Mouse (Mus musculus) activated CD4-positive, CD25-positive, alpha-beta regulatory T cell, adult 4 months (primary cell): ENCODE results near the gene Arhgef18. TPM values are rescaled to one million over a fixed set of nuclear protein-coding genes. Genes with fewer than 3 reads are reported as not detected.

ENCODE experiments used
- polyA plus RNA-seq, 2 experiments: library from polyadenylated mRNA; unstranded; fragments of 100-300 nt; shearing (Covaris generic); gene quantifications; one replicate each; pipeline ENCODE4 v1.2.1; 2017

Gene Arhgef18
- polyA plus RNA-seq, 2 experiments from 2014 or later, result 23.2 to 30.6 TPM

Other genes with a start within 250 kb of the Arhgef18 start
- 1 to 10 TPM; 5.9 to 7.4 TPM for gene Insr, start 113.4 kb upstream of the Arhgef18 start, polyA plus RNA-seq
- gene A430078G23Rik, start 39.6 kb upstream of the Arhgef18 start, polyA plus RNA-seq, result 10 to 100 TPM; 33.8 to 34.2 TPM
- gene Pex11g, start 74.7 kb downstream of the Arhgef18 start, polyA plus RNA-seq, result 10 to 100 TPM; 10.9 to 15.4 TPM
- not detected for gene Tex45, start 77.9 kb downstream of the Arhgef18 start, polyA plus RNA-seq
- 1 to 10 TPM in 1 of 2 experiments, under 1 TPM in 1; 0.97 to 1.0 TPM for gene Zfp358, start 100.1 kb downstream of the Arhgef18 start, polyA plus RNA-seq
- 10 to 100 TPM; 17.0 to 19.1 TPM for gene Mcoln1, start 107.5 kb downstream of the Arhgef18 start, polyA plus RNA-seq
- gene Pnpla6, start 122.4 kb downstream of the Arhgef18 start, polyA plus RNA-seq, result 10 to 100 TPM; 18.8 to 24.8 TPM
- gene C330021F23Rik, start 175.0 kb downstream of the Arhgef18 start, polyA plus RNA-seq, result not detected
- gene Camsap3, start 194.3 kb downstream of the Arhgef18 start, polyA plus RNA-seq, result not detected
- 10 to 100 TPM; 65.9 to 74.1 TPM for gene Xab2, start 228.3 kb downstream of the Arhgef18 start, polyA plus RNA-seq
- 100 to 1,000 TPM in 1 of 2 experiments, 10 to 100 TPM in 1; 95.4 to 145 TPM for gene Pet100, start 228.5 kb downstream of the Arhgef18 start, polyA plus RNA-seq
- gene Pcp2, start 232.5 kb downstream of the Arhgef18 start, polyA plus RNA-seq, result not detected
- gene Stxbp2, start 237.9 kb downstream of the Arhgef18 start, polyA plus RNA-seq, result 100 to 1,000 TPM; 184 to 205 TPM